Mouse (Mus musculus) ovary, postnatal 10 days (tissue): ENCODE measurements at regions not wholly inside any gene's neighbourhood (a gene's known extent, or its start where the extent isn't known, plus 50 kb on each side); places are given as distances from the start of the nearest gene placed in this dataset.

Experiments
- DNase-seq: peaks from one replicate; pipeline ENCODE4 v3.0.0; 2022; ENCODE audit warnings: low spot score

DNA sequence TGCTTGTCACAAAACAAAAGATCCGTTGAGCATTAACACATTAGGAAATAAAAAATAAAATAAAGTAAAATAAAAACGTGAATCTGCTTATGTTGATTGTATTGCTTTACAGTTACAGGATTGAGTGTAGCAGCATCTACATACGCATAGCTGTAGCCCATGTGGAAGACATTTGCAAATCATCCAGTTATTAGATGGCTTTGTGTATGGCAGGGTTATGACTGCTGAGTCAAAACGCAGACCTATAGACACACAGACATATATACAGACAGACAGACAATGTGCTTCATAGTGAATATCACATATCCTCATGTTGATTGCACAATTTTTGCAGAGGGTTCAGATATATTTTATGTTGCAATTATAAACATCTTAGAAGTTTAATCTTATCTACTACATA, 64.5 kb downstream of the Gm11146 start:
- no peak for DNase-seq

DNA sequence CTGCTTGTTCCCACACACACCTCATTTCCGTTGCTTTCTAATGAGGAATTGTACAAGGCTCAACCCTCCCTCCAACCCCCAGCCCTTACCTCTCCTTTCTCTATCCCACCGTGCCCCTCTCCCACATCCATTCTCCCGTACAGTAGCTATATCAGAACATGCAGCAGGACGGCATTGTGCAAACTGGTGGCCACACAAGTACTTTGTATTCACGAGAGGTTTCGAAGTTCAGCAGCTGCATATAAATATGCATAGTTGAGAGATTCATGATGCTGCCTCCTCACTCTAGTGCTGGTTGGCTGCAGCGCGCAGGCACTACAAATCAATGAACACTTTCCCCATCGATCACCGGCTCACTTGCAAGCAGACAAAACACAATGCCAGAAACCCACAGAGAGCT, 65.1 kb downstream of the Gm11146 start:
- DNase-seq = no peak

- no peak for DNase-seq
Measured at GRCm38 (mm10) chr16:77536314-77536713, 65.6 kb downstream of the Gm11146 start.

DNA sequence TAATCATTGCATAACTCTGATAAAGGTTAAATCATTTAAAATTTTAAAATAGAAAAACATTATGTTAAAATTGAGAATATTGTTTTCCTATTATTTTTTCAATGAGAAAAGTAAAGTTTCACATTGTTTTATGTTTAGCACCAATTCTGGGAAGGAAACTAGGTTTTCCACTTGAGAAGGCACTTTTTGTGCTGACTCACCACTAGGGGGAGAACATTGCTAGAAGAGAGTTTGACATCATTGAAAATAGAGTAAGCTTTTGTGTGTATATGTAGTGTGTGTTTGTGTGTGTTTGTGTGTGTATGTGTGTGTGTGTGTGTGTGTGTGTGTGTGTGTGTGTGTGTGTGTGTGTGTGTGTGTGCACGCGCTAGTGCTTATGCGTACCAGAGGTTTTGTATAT, 66.9 kb downstream of the Gm11146 start:
- DNase-seq = no peak

DNA sequence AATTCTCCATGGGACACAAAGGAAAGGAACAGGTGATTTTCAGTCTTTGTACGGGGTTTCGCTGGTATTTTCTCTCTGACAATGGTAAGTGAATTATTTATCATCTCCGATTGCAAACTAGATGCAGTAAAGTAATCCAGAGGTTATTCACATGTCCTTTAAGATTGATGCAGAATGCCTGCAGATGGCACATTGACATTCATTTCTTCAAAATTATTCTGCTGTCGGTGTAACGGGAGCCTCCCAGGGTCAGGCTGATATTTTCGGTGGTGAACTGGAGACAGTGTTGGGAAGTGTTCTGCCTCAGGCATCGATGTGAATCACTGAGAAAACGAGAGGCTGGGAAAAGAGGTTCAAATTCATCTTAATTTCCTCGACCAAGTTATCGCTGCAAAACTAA, 70.3 kb downstream of the Gm11146 start:
- no peak for DNase-seq

DNA sequence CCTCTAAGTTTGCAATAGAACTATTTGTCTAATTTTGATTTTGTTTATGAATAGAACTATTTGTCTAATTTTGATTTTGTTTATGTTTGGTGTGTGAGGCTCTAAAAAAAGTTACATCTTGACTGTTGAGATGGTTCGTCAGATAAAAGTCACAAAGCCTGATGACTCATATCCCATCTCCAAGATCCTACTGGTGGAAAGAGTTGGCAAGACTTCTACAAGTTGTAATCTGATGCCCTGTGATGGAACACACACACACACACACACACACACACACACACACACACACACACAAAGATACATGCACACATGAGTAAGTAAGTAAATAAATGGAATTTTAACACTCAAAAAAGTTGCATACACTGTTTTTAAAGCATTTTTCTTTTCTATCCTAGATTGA, 73.9 kb downstream of the Gm11146 start:
- DNase-seq = no peak

DNA sequence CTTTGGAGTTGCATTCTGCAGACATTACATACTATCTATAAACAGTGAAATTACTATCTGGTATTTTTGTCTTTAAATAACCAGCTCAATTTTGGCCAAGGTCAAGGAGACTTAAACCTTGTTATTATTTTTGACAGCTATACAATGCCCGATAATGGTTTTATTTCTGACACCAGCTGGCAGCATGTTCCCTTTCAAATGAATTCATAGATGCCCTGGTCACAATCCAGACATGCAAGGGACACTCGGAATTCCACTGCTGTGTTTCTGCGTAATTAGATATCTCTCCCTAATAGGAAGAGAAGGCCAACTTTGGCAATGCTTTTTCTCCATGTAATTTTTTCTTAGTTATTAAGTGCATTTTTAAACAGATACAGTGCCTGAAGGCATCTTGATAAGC, 87.3 kb downstream of the Gm11146 start:
- no peak for DNase-seq

- no peak for DNase-seq
Measured at GRCm38 (mm10) chr16:77503556-77503955, 98.3 kb downstream of the Gm11146 start.

GRCm38 (mm10) chr16:77502916-77503315, 99.0 kb downstream of the Gm11146 start:
- DNase-seq = no peak

GRCm38 (mm10) chr16:77502026-77502425, 99.9 kb downstream of the Gm11146 start:
- DNase-seq = no peak

DNA sequence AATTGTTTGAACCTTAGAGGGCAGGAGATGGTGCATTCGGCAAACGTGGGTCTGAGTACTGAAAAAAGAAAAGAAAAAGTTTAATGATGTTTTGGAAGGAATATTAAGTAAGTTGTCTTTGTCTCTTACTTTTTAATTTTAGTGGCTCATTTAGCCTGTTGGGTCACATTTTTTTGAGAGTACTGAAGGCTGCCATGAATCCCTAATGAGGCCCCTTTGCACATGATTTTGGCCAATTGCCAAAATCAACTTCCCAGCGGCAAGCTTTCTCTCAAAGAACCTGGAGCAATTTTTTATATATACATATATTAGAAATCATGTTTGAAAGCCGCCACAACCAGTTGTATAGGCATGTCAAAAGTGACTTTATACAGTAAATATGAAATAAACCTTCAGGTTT, 100.9 kb downstream of the Gm11146 start:
- DNase-seq = no peak

DNA sequence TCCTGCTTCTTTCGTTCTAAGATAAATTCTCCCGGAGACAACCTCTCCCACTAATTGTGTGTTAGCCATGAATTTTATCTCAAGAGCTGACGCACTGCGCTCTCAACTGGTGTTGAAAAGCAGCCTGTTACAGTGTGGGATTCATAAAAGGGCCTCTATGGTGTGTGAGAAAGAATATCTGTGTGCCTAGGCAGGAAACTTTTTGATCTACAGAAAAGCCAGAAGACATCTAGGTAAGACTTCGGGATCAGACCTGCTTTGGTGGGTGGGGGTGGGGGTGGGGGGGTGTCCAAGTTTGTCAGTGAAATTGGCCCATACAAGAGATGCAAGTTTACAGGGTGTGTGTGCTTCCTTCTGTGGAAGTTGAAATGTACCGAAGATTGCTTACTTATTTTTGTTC, 101.5 kb downstream of the Gm11146 start:
- no peak for DNase-seq

DNA sequence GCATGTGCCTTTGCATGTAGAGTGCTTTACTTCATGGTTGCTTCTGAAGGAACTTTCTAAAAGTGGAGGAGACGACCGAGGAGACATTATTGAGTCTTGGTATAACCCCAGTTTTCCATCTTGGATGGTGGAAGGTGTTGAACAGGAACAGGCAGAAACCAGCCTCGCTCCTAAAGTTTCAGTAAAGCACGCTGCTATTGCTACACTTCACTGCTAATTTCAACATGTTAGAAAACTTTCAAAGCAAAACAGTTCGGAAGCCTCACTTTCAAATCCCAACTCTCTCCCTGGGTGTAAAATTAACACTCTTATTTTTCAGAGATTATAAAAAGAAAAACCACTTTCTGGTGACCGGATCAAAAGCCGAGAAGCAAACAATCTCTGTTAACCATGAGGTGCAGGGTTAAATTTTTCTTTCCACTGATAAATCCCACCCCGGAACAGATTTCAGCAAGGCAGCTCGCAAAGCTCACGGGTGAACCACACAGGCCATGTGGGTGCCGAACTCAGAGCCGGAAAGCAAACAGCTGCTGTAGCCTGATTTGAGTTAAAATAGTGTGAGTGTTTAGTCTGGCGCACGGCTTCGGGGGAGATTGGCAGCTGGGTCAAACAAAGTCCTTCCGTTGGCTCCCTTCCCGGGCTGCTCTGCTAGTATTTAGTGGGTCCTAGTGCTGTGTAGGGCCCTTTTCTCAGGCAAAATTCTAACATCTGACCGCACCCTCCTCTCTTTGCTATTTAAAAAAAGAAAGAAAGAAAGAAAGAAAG, 102.2 kb downstream of the Gm11146 start:
- DNase-seq = peak; percentile 64

GRCm38 (mm10) chr16:77495310-77495709, 106.6 kb downstream of the Gm11146 start:
- DNase-seq = no peak

DNA sequence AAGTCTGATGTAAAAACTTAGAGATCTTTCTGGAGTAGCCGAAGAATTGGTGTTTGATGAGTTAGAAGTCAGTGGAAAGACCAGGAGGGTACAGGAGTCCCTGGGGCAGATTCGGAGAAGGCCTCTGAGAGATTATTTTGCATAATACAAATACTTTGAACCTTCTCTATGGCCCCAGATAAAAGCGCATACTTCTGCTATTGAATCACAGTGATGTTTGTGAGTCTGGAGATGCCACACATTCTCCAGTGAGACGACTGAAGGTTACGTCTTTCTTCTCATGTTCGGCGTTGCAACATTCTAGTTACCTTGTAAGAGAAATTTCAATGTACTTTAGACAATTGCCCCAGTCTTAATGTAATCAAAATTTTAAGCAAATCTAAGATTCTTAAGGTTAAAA, 107.9 kb downstream of the Gm11146 start:
- DNase-seq = no peak

DNA sequence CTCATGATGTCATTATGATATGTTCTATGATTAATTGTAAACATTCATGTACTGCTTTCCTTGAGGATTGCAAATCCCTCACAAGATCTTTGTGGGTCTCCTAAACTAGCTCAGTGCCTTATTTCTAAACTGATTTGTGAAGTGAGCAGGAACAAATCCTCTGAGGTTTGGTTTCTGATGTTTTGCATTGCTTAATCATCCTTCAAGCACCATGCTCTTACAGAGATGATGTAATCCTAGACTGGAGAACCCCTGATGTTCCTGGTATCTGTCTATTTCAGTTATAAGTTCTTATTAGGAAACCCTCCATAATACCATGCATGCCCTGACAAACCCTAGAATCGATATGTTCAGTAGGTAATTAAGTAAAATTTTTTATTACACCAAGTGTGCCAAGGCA, 113.7 kb downstream of the Gm11146 start:
- DNase-seq = no peak

DNA sequence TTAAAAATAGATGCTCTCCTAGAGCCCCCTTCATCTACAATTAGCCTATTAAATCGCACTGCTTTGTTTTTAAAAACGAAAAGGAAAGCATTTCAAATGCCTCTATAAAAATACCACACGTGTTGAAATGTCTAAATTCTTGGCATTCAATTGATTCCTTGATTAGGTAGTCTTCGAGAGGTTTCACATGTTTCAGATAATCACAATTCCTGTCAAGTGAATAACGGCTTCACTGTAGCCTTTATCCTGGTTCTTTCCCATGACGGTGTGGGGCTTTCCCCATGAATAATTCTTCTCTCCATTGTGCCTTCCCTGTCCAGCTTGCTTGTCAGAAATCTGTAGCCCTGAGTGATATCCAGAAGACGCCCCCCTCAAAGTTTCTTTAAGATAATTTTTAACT, 122.1 kb downstream of the Gm11146 start:
- no peak for DNase-seq

GRCm38 (mm10) chr16:77471868-77472267, 130.0 kb downstream of the Gm11146 start:
- no peak for DNase-seq

GRCm38 (mm10) chr16:77469903-77470302, 132.0 kb downstream of the Gm11146 start:
- no peak for DNase-seq

DNA sequence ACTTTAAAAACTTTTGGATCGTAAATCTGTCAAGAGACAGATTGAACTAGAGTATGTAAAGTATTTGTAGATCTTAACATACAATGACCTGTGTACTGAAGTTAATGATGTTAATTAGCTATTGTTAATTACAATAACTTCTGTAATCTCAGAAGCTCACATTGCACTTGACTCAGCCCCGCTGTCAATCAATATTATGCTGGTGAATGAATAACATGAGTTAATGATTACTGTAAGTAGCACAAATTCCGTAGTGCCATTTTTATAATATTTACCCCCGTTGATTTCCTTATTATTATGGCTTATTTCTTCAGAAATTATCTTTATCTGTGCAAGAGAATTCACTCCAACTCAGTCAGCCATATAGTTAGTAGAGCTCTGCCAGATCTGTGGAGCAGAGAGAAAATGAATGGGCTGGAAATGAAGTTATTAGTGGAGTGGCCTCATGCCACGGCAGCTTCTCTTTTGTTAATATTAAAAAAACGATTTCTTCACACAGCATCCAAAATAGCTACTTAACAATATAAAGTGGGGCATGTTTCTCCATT, 132.5 kb downstream of the Gm11146 start:
- DNase-seq = no peak

GRCm38 (mm10) chr16:77467216-77467615, 134.7 kb downstream of the Gm11146 start:
- no peak for DNase-seq

DNA sequence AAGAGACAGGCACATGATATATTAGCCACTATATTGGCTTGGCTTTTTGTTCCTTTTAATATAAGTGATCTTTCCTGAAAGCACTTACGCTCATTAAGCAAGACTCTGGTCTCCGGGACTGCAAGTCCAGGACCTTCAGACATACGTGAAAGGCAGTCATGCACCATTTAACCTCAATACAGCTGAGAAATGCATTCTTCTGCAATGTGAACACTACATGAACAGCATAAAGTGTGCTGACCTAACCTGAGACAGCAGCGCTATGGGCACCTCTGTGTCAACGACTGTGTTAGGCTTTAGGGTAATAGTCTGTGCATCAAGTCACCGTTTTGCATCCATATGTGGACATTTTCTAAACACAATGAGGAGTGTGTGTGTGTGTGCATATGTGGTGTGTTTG, 137.3 kb downstream of the Gm11146 start:
- no peak for DNase-seq

DNA sequence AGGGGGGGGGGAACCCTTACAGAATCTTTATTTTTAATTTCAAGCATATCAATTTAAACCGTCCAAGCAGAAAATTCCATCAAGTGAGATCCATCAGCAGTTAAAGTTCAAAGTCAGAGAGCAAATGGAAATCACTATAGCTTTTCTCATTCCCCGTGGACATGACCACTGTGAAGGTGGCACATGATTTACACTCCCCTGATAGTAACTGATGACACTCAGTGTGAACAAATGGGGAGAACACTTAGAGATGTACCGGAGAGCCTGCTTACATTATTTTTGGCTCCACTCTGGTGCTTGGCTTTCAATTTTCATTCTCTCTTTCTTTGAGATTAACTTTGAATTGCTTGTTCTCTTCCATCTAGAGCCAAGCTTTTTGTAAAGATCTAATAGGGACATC, 140.0 kb downstream of the Gm11146 start:
- no peak for DNase-seq

- DNase-seq = no peak
Measured at GRCm38 (mm10) chr16:77461459-77461858, 140.4 kb downstream of the Gm11146 start.
